Mouse (Mus musculus) retina, adult 2 months (tissue): ENCODE data around the gene Heatr9.
"Not testable (repeated sequence)": the region's sequence is repeated elsewhere in the genome, so short reads cannot be mapped to it uniquely, and the experiment has no call there.

Experiments used
- DNase-seq: peaks from one replicate; pipeline ENCODE4 v3.0.0-alpha.2; 2012; ENCODE audit warnings: low read depth, low spot score

The Heatr9 gene

GRCm38 (mm10) chr11:83522075-83522474 is at the start of gene Heatr9:
Gene Heatr9 (minus strand): TSS chr11:83522175.
- DNase-seq, result no peak

- DNase-seq, result no peak
Measured at GRCm38 (mm10) chr11:83570189-83570588, 48.2 kb upstream of the Heatr9 start.

- no peak for DNase-seq
Measured at GRCm38 (mm10) chr11:83569249-83569648, 47.3 kb upstream of the Heatr9 start.

GRCm38 (mm10) chr11:83568786-83569185 is 46.8 kb upstream of the Heatr9 start:
- no peak for DNase-seq

- no peak for DNase-seq
Measured at GRCm38 (mm10) chr11:83568061-83568460, 46.1 kb upstream of the Heatr9 start.

GRCm38 (mm10) chr11:83567311-83567710 is 45.3 kb upstream of the Heatr9 start:
- DNase-seq, result no peak

- no peak for DNase-seq
Measured at GRCm38 (mm10) chr11:83566617-83567016, 44.6 kb upstream of the Heatr9 start.

GRCm38 (mm10) chr11:83563754-83564153 is 41.8 kb upstream of the Heatr9 start:
- DNase-seq, result no peak

- no peak for DNase-seq
Measured at GRCm38 (mm10) chr11:83562311-83562887, 40.4 kb upstream of the Heatr9 start.

GRCm38 (mm10) chr11:83560405-83560804 is 38.4 kb upstream of the Heatr9 start:
- DNase-seq, result no peak

- DNase-seq, result no peak
Measured at GRCm38 (mm10) chr11:83557074-83557473, 35.1 kb upstream of the Heatr9 start.

- peak; percentile 59 for DNase-seq
Measured at GRCm38 (mm10) chr11:83556085-83556781, 34.3 kb upstream of the Heatr9 start.

GRCm38 (mm10) chr11:83551668-83552067 is 29.7 kb upstream of the Heatr9 start:
- DNase-seq, result no peak

GRCm38 (mm10) chr11:83551037-83551436 is 29.1 kb upstream of the Heatr9 start:
- not testable (repeated sequence) for DNase-seq

- DNase-seq, result no peak
Measured at GRCm38 (mm10) chr11:83550186-83550632, 28.2 kb upstream of the Heatr9 start.

GRCm38 (mm10) chr11:83544214-83544613 is 22.2 kb upstream of the Heatr9 start:
- no peak for DNase-seq

- DNase-seq, result no peak
Measured at GRCm38 (mm10) chr11:83541415-83541814, 19.4 kb upstream of the Heatr9 start.

GRCm38 (mm10) chr11:83540931-83541330 is 19.0 kb upstream of the Heatr9 start:
- no peak for DNase-seq

- no peak for DNase-seq
Measured at GRCm38 (mm10) chr11:83538705-83539314, 16.8 kb upstream of the Heatr9 start.

- no peak for DNase-seq
Measured at GRCm38 (mm10) chr11:83536831-83537230, 14.9 kb upstream of the Heatr9 start.

- no peak for DNase-seq
Measured at GRCm38 (mm10) chr11:83534609-83535423, 12.8 kb upstream of the Heatr9 start.

- no peak for DNase-seq
Measured at GRCm38 (mm10) chr11:83534143-83534542, 12.2 kb upstream of the Heatr9 start.
